Mouse (Mus musculus) forebrain, embryonic 12.5 days (tissue): ENCODE results near the gene Paqr8. TPM values are rescaled to one million over a fixed set of nuclear protein-coding genes. Genes with fewer than 3 reads are reported as not detected.

ENCODE experiments used
- ATAC-seq: fragments of 200-750 bp; cut with Nextera tagmentation; 2 replicates; pipeline ENCODE4 v1.8.0; 2017; ENCODE audit warnings: moderate TSS enrichment; ENCODE audit not compliant: low FRiP score
- H3K27ac ChIP-seq: fragments of 300-500 bp; sonication (generic); 2 replicates; pipeline ENCODE4 v1.5.1; 2016; ENCODE audit warnings: mild to moderate bottlenecking
- H3K27me3 ChIP-seq: fragments of 300-500 bp; sonication (generic); 2 replicates; pipeline ENCODE4 v1.6.1; 2016; ENCODE audit warnings: mild to moderate bottlenecking
- H3K36me3 ChIP-seq: fragments of 300-500 bp; sonication (generic); replicated peaks from 2 replicates; pipeline ENCODE4 v1.6.1; 2016; ENCODE audit warnings: mild to moderate bottlenecking
- H3K4me1 ChIP-seq: fragments of 300-500 bp; sonication (generic); 2 replicates; pipeline ENCODE4 v1.6.1; 2016
- H3K4me2 ChIP-seq: fragments of 300-500 bp; sonication (generic); 2 replicates; pipeline ENCODE4 v1.6.1; 2016; ENCODE audit warnings: mild to moderate bottlenecking, moderate library complexity
- H3K4me3 ChIP-seq: fragments of 300-500 bp; sonication (generic); replicated peaks from 2 replicates; pipeline ENCODE4 v1.5.1; 2016; ENCODE audit warnings: mild to moderate bottlenecking
- H3K9ac ChIP-seq: fragments of 300-500 bp; sonication (generic); 2 replicates; pipeline ENCODE4 v1.6.1; 2016; ENCODE audit warnings: mild to moderate bottlenecking
- H3K9me3 ChIP-seq: fragments of 300-500 bp; sonication (generic); 2 replicates; pipeline ENCODE4 v1.6.1; 2016
- WGBS: fragments of 180-500 bp; shearing (Covaris S2); methylation state at CpG from one replicate; pipeline ENCODE4 v1.1.7; 2016; 5-methylcytosine and 5-hydroxymethylcytosine counted together
- polyA plus RNA-seq: library from polyadenylated mRNA; unstranded; fragments of >200 nt; fragmentation: Nextera tagmentation; extraction: Ambion mirVana; gene quantifications from 2 replicates; pipeline ENCODE4 v1.2.1, GENCODE M21; 2016

Gene Paqr8
- polyA plus RNA-seq, 1 experiment from 2014 or later, result 11.6 TPM

- Histone ChIP-seq H3K4me1 (0 out of 2 replicates have a peak, but pooled peaks cover 4% of the 10 kb centered on the region), H3K27me3 (no peaks in the 10 kb centered on the region), H3K4me2 (no peak overlapping the region), H3K36me3 (no peaks in the 10 kb centered on the region), H3K4me3 (no peak overlapping the region), H3K9ac (no peak overlapping the region), H3K27ac (no peak overlapping the region), H3K9me3 (no peaks in the 10 kb centered on the region)
- ATAC-seq, result peak; percentile 33; the same call in 1 of the 2 replicates
- WGBS, result 74% methylated on average over 10 of the region's 10 CpGs
Observed at GRCm38 (mm10) chr1:20986378-20987056, 96.1 kb downstream of the Paqr8 start.

Other genes starting within 250 kb of the Paqr8 start
- not detected in 2 replicates for gene Il17a, start 159.7 kb upstream of the Paqr8 start, polyA plus RNA-seq
- gene Il17f, start 100.0 kb upstream of the Paqr8 start, polyA plus RNA-seq, result 0.43 TPM in 1 of 2 replicates, not detected in the other
- 159 and 165 TPM in 2 replicates for gene Mcm3, start 70.3 kb upstream of the Paqr8 start, polyA plus RNA-seq
- gene Efhc1, start 61.0 kb downstream of the Paqr8 start, polyA plus RNA-seq, result 2.0 and 2.9 TPM in 2 replicates
- 3.5 and 4.1 TPM in 2 replicates for gene Tram2, start 188.6 kb downstream of the Paqr8 start, polyA plus RNA-seq